Mouse (Mus musculus): ENCODE results near the gene Sirt6.

- no peak for TF ChIP-seq FLI1 (IDR thresholded peaks at IDR 0.05; ENCODE audit: low read length)
- no peak for TF ChIP-seq GATA1 (IDR thresholded peaks at IDR 0.05; ENCODE audit: borderline replicate concordance, low read length)
These were observed 14.5 kb upstream of the Sirt6 start for GRCm38 (mm10) chr10:81641978-81642647.
